Mouse (Mus musculus): Measurements from ENCODE around the gene Elavl1.

The Elavl1 gene

GRCm38 (mm10) chr8:4321031-4321430, 4.2 kb downstream of the Elavl1 start:
- no peak for DNase-seq (ENCODE audit: low spot score in 2 of 2)

DNA sequence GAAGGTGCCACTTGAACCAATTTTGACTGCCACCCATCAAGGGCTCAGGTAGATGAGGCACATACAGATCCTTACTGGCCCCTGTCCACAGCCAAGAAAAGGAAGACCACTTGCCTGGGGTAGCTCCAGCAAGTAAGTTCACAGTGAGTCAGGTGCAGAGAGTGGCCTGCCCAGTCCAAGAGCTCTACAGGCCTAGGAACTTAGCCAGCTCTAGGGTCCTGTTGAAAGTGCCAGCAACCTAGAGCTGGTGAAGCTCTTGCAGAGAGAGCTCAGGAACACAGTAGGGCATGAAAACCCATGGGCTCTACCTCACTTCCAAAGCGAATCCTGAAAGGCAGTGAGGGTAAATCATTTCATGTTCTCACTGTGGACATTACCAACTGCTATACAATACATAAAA, 4.8 kb downstream of the Elavl1 start:
- DNase-seq (ENCODE audit: low spot score in 2 of 2), result no peak

GRCm38 (mm10) chr8:4319573-4319872, 5.7 kb downstream of the Elavl1 start:
- no peak for DNase-seq (ENCODE audit: low spot score in 2 of 2)

GRCm38 (mm10) chr8:4318796-4319572, 6.2 kb downstream of the Elavl1 start:
- DNase-seq (ENCODE audit: low spot score in 2 of 2), result no peak

DNA sequence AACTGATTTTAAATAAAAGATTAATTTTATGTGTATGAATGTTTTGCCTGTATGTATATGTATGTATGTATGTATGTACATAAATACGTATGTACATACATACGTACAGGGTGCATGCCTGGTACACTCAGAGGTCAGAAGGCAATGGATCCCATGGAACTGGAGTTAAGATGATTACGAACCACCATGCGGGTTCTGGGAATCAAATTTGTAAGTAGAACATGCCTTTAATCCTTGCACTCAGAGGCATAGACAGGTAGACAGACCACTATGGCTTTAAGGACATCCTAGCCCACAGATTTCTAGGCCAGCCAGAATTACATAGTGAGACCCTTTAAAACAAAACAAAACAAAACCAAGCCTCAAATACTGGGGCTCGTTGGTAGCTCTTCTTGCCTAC, 7.1 kb downstream of the Elavl1 start:
- no peak for DNase-seq (ENCODE audit: low spot score in 2 of 2)

- DNase-seq (ENCODE audit: low spot score in 2 of 2), result no peak
Measured at GRCm38 (mm10) chr8:4314852-4315251, 10.4 kb downstream of the Elavl1 start.

- no peak for DNase-seq (ENCODE audit: low spot score in 2 of 2)
Measured at GRCm38 (mm10) chr8:4313254-4314124, 11.7 kb downstream of the Elavl1 start.

DNA sequence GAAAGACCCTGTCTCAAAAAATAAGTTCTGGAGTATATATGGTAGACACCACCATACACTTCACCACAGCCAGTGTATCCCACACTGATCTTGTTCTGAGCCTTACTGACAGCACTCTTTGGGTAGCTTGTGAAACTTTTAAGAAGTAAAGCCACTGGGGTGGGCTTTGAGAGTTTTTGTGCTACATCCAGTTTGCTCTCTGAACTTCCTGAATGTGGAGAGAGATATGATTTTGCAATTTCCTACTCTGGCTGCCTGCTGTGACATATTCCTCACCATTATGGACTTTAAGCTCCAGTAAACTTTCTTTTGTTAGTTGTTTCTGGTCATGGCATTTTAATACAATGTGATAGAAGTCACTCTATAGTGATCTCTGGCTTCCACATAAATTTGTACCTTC, 13.1 kb downstream of the Elavl1 start:
- no peak for DNase-seq (ENCODE audit: low spot score in 2 of 2)

- no peak for DNase-seq (ENCODE audit: low spot score in 2 of 2)
Measured at GRCm38 (mm10) chr8:4305838-4306237, 19.4 kb downstream of the Elavl1 start.

GRCm38 (mm10) chr8:4304124-4304547, 21.1 kb downstream of the Elavl1 start:
- no peak for DNase-seq (ENCODE audit: low spot score in 2 of 2)

- no peak for DNase-seq (ENCODE audit: low spot score in 2 of 2)
Measured at GRCm38 (mm10) chr8:4297822-4298221, 27.4 kb downstream of the Elavl1 start.

DNA sequence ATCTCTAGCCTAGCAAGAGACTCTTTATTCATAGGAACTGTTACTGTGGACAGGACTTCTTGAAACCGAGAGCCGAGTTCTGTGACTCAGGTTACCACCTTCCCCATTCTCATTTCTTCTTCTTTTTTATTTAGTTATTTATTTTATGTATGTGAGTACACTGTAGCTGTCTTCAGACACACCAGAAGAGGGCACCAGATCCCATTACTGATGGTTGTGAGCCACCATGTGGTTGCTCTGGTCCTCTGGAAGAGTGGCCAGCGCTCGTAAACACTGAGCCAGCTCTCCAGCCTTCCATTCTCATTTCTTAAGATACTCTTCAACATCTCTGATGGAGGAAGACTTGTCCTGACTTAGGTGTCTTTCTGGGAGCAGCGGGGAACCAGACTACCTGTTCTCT, 32.5 kb downstream of the Elavl1 start:
- no peak for DNase-seq (ENCODE audit: low spot score in 2 of 2)

GRCm38 (mm10) chr8:4276111-4276465, 49.1 kb downstream of the Elavl1 start:
- DNase-seq (ENCODE audit: low spot score in 2 of 2), result no peak

- peak; percentile 96 for DNase-seq (ENCODE audit: low spot score in 2 of 2)
Measured at GRCm38 (mm10) chr8:4275275-4276110, 49.7 kb downstream of the Elavl1 start, which contains the start of gene Timm44. Gene Timm44 (minus strand): TSS chr8:4275913.

DNA sequence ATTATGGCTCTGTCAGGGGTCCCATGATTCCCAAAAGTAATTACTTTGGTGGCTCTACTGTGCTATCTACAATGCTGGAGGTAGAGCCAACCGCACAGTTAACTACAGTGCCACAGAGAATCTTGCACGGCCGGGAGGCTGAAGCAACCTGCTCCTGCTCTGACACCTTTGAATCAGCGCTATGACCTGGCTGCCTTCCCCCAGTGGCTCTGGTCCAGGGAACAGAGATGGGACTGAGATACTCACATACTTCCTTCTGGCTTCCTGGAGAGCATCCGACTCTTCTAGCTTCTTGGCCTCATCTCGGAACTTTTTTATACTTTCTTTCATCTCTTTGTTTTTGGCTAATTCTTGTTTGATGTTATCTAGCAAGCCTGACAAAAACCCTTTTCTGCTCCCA, 55.6 kb downstream of the Elavl1 start:
- no peak for DNase-seq (ENCODE audit: low spot score in 2 of 2)

DNA sequence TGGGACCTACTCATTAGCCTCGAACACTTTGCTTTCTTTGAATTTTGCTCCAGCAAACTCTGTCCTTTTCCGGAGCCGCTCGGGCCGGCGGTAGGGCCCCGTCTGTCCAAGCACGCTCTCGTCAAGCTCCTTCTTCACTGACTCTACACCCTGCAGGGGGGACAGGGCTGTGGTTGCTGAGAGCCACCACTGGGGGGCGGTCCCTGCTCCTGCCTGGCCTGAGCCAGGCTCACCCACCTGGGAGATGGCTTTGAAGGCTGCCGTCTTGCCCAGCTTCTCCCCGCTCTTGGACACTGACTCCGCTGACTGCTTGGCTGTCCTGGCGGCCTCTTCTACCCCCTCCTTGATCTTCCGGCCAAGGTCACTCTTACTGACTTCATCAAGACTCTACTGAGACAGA, 57.6 kb downstream of the Elavl1 start:
- DNase-seq (ENCODE audit: low spot score in 2 of 2), result no peak

- peak in 1 of 2 experiments; percentile 21 for DNase-seq (ENCODE audit: low spot score in 2 of 2)
Measured at GRCm38 (mm10) chr8:4265160-4265914, 59.9 kb downstream of the Elavl1 start.

GRCm38 (mm10) chr8:4263105-4263791, 62.0 kb downstream of the Elavl1 start:
- DNase-seq (ENCODE audit: low spot score in 2 of 2), result peak; percentile 50 to 58

- no peak for DNase-seq (ENCODE audit: low spot score in 2 of 2)
Measured at GRCm38 (mm10) chr8:4259805-4260170, 65.4 kb downstream of the Elavl1 start.

DNA sequence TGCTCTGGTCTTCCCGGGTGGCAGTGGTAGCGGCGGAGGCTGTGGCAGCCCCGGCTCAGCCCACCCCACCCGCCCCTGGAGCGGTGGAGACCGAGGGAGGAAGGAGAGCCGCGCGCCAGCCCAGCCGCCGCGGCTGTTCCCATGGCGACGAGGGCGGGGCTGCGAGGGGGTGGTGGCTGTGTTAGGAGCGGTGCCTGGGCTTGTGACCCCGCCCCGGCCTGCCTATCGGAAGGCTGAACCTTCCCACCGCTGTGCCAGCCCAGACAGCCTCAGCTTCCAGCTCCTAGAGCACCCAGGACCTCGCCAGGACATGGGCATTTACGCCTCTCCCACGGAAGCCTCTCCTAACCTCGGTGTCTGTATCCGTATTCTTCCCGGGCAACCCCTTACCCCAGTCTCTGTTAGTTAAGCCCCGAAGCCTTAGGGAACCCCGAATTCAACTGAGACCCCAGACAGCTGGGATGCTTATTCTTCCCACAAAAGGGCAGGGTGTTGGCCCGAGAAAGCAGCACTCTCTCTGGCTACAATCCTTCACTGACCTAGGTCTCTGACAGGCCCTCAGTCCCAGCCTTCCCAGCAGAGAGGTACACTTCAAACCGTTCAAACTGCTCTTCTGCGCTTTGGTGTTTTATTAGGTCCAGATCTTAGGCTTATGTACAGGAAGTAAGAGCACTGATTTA, 65.9 kb downstream of the Elavl1 start, which contains the start of gene Ctxn1:
Ctxn1 (minus strand) TSS at position 150 of the 680 bp plus-strand sequence.
- peak; percentile 90 to 93 for DNase-seq (ENCODE audit: low spot score in 2 of 2)
